Mouse (Mus musculus): Measurements from ENCODE around the gene Smarcd2.
"Not testable (repeated sequence)": the region's sequence is repeated elsewhere in the genome, so short reads cannot be mapped to it uniquely, and the experiment has no call there.

Smarcd2 gene

DNA sequence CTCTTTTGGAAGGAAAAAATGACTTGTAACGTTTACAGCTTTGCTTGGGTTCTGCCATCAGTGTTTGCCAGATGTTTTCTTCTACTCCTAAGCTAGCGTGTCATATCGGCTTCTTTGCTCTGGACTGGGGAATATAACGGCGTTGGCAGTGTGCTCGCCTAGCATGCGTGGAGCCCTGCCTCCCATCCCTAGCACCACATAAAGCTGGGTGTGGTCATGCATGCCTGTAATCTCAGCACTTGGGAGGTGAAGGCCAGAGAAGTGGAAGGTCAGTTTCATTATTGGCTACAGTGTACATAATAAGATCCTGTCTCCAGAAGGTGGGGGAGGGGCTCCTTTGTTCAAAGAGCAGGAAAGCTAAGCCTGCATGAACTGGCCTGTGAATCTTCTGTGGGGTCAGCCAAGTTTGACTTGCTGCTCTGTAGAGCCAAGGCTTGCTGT lies 2.2 kb upstream of the Smarcd2 start:
- DNase-seq, result peak; percentile 90

- DNase-seq, result no peak
Observed at GRCm38 (mm10) chr11:106274374-106274773, 1.6 kb upstream of the Smarcd2 start.

- no peak for DNase-seq
Observed at GRCm38 (mm10) chr11:106273811-106274210, 1.0 kb upstream of the Smarcd2 start.

- DNase-seq, result no peak
Observed at GRCm38 (mm10) chr11:106273311-106273684, 526 bp upstream of the Smarcd2 start.

- peak; percentile 56 for DNase-seq
Observed at GRCm38 (mm10) chr11:106271794-106272643, 753 bp downstream of the Smarcd2 start.

DNA sequence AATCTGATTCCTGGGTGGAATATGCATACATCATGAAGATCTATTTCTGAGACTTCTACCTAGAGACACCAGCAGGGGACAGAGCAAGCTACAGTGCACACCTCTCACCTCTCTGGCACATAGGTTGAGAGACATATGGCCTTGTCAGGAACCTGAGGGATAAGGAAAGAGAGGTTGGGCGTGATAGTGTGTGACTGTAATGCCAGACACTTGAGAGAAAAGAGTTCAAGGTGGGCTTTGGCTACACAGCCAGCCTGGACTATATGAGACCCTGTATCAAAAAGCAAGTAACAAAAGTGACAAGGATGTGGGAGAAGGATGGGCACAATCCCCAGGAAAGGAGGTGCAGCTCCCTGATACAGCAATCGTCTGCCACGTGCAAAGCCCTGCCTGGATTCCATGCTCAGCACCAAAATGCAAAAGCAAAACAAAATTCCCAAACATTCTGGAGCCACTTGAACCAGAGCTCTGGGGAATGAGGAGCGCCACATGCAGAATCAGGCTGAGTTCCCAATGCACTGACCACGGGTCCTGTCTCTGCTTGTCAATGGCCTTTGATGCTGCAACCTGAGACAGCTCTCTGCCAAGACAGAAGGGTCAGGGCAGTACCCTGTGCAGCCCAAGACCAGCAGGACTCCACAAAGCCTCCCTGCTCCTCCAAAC lies 1.5 kb downstream of the Smarcd2 start:
- DNase-seq, result no peak

DNA sequence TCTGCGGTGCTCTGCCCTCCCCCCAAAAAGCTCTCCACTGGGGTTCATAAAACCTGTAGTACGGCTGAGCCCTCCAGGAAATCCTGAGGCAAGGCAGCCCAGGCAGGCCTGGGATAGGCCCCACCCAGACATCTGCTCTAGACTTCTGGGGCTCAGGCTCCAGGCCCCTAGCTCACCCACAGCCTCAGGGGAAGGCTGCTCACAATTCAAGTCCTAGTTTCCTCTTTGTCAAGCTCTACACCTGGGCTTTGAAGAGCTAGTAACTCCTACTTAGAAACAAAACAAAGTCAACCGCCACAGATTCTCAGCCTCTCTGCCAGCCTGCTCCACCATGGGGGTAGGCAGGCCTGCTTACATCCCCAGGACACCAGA lies 3.7 kb downstream of the Smarcd2 start:
- peak; percentile 55 for DNase-seq

DNA sequence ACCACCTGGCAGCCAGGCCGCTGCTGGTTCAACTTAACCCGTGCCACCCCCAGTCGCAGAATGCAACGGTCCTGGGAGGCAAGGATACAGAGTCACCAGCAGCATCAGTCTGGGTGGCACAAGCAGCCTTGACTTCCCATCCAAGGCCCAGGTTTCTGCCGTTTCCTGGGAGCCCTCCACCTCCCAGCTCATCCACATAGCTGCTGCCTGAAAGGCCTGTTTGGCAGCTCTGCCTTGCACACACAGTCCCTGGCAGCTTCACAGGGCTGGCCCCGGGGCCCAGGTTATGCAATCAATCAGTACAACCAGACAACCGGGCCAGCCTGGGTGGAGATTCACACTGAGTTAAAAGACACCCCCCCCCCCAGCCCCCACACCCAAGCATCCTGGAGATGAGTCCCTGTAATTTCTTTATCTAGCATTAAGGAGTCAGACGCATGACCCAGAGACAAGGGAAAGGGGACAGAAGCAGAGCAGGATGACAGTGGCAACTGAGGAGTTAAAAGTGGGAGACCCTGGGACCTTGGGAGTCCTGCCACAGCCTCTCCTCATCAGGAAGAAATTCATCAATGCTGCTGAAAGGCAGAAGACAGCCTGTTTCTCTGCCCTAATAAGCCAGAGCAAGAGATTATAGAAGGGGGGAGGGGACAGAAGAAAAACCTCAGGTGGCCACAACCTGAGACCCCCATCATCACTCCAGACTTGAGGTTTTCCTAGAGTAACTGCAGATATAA lies 4.3 kb downstream of the Smarcd2 start:
- DNase-seq, result peak; percentile 84

DNA sequence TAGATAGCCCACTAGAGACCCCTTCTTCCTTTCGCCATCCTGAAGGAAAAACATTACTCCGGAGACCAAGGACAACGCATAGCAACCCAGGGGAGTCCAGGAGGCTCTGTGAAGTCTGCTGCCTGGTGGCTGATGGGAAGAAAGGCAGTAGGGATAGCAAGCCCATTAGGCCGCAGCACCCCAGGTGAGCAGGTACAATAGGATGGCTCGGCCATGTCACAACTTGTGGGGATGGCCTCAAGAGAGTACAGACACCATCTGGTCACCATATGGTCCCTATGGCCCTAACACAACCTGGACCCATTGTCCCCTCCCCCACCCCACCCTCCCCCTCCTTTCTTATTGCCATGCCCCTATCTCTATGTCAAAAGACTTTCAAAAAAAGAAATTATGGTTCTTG lies 4.9 kb downstream of the Smarcd2 start:
- DNase-seq, result no peak

DNA sequence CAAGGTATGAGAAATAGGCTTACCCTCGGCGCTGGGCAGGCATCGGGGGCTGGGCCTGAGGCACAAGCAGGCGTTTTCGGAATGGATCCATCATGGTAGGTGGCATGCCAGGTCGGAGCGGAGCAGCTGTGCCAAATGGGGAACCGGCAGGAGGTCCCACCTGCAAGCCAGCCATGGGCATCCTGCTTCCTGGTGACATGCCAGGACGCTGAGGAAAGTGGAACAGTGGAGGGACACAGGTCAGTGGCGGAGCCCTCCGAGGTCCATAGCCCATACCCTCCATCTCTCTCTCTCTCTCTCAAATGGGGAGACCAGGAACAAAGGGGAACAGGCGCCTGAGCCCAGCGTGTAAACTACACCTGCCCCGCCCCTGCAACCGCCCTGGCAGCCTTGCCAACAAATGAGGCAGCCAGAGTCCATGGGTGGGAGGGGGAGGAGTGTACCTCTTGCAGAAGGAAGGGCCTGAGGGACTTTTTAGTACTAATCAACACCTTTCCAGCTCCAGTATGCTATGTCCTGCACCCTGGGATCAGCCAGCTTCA lies 5.4 kb downstream of the Smarcd2 start:
- peak; percentile 62 for DNase-seq

DNA sequence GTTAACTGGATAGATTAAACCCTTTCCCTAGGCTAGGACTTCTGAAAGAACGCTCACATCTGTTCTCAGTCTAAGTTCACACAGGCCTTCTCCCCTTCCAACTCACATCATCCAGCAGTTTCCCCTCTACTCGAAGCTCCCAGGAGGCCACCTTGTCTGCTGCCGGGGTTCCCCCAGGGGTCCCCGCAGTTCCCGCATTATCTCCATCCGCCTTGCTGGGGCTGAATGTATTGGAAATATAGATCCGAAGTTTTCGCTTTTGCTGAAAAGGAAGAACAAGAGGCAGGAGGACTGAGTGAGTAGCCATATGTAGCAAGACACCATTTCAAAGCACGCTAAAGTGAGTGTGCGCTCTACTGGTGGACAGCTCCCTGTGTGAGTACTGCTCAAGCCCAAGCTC lies 6.3 kb downstream of the Smarcd2 start:
- no peak for DNase-seq

GRCm38 (mm10) chr11:106265570-106265969 lies 7.2 kb downstream of the Smarcd2 start:
- no peak for DNase-seq

DNA sequence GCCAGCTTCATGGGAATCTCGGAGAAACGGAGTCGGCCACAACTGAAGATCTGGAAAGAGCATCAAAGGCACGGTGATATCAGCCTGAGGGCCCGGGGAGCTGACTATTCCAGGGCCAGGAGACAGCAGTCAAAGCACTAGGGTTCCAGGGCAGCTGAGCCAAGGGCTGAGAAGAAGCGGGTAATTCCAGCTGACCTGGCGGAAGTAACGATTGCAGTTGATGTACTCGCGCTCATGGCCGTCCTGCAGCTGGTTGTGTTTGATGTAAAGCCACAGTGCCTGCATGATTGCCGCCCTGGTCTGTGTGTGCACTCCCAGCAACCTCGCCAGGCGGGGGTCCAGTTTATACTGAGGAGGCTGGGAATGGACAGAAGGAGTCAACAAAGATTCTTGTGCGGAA lies 7.8 kb downstream of the Smarcd2 start:
- DNase-seq, result no peak

DNA sequence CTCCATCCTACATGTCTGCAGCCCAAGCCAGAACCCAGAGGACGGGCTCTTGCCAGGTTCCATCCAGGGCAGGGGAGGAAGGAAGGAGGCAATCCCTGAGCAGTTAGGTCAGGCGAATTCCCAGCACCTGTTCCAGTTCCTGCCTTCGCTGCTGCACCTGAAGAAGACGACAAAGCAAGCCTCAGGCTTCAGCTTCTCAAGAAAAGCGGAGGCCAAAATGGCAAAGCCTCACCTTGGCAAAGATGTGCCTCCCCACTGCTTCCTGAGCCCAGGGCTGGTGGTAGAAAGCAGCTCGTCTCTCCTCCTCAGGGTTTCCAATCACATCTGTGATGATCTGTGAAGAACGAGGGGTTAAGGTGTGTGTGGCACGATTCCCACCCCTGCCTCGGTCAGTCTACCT lies 8.8 kb downstream of the Smarcd2 start:
- no peak for DNase-seq

DNA sequence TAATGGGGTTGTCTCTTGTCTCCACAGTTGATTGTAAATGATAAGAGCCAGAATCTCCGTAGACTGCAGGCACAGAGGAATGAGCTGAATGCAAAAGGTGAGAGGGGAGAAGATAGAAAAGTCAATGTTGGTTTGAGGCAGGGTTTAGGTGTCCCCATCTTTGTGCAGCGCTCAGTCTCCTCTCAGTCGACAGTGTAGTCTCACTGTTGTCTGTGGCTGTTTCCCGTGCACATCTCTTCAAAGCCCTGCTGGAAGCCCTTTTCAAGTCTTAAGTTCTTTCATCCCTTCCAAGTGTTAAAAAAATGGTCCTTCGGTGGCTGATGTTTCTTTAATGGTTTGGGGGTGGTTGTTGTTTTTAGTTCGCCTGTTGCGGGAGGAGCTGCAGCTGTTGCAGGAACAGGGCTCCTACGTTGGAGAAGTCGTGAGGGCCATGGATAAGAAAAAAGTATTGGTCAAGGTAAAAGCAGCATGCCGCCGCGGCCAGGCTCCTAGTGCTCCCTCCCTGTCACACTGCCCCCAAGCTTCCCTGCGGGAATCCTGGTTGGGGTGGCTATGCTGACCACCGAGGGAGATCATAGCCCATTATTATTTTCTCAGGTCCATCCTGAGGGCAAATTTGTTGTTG lies 11.8 kb downstream of the Smarcd2 start:
- DNase-seq, result peak; percentile 44

- DNase-seq, result peak; percentile 66
Observed at GRCm38 (mm10) chr11:106256775-106257174, 16.0 kb downstream of the Smarcd2 start.

DNA sequence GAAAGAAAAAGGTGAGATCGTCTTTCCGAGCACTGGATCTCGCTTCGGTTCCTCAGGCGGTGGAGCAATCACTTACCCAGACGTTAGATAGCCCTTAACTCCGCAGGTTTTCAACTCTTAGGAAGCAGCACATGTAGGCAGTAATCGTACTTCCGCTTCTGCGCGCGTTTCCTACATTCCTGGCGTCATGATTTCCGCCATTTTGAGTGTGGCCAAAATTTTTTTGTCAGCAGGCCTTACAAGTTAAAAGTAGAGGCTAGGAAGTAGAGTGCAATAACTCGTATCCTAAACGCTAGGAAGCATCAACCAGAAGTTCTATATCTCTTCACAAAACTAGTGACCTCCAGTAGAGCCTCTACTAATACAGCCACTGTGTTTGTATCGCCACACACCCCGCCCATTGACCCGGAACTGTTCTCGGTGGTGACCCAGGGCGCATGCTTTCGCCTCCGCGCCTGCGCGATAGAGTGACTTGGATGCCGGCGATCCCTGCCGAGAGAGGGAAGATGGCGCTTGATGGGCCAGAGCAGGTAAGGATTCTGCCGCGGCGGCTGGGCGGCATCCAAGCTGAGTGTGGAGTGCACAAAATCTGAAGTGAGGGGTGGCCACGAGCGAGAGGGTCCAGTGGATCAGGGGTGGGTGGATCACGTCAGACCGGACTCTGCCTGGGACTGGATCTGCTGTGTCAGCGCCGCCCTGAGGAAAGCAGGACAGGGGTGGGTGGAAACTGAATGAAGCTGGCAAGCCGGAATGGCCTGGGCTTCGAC lies 16.9 kb downstream of the Smarcd2 start, which contains the start of the genes Ftsj3 and Psmc5:
TSS of gene Ftsj3 (minus strand) at position 395 of the 767 bp plus-strand sequence.
TSS of gene Psmc5 (plus strand) at position 470 of the 767 bp plus-strand sequence.
- peak; percentile 99 for DNase-seq

GRCm38 (mm10) chr11:106255174-106255573 lies 17.6 kb downstream of the Smarcd2 start:
- DNase-seq, result no peak

- DNase-seq, result no peak
Observed at GRCm38 (mm10) chr11:106254767-106255166, 18.0 kb downstream of the Smarcd2 start.

- DNase-seq, result no peak
Observed at GRCm38 (mm10) chr11:106249326-106249725, 23.4 kb downstream of the Smarcd2 start.

DNA sequence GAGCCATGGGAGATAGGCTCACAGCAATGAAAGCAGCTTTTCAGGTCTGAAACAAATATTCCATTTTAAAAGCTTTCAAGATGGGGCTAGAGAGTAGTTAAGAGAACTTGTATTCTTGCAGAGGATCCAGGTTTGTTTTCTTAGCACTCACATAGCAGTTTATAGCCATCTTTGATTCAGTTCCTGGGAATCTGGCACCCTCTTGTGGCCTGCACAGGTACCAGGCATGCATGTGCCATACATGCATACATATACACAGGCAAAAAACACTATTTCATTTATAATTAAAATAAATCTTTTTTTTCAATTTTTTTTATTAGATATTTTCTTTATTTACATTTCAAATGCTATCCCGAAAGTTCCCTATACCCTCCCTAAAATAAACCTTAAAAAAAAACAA lies 25.9 kb downstream of the Smarcd2 start:
- DNase-seq, result no peak

- not testable (repeated sequence) for DNase-seq
Observed at GRCm38 (mm10) chr11:106233978-106234377, 38.8 kb downstream of the Smarcd2 start.
